Mouse (Mus musculus) inflammation-experienced regulatory T-cells (primary cell): ENCODE results near the gene Gas2l1. TPM values are rescaled to one million over a fixed set of nuclear protein-coding genes. Genes with fewer than 3 reads are reported as not detected.

Experiments
- polyA plus RNA-seq, 2 experiments: library from polyadenylated mRNA; unstranded; fragments of 100-300 nt; shearing (Covaris generic); gene quantifications; one replicate each; pipeline ENCODE4 v1.2.1; 2017

Gene Gas2l1
- polyA plus RNA-seq, result 10 to 100 TPM in 1 of 2 experiments, 1 to 10 TPM in 1; 5.1 to 12.5 TPM

DNA sequence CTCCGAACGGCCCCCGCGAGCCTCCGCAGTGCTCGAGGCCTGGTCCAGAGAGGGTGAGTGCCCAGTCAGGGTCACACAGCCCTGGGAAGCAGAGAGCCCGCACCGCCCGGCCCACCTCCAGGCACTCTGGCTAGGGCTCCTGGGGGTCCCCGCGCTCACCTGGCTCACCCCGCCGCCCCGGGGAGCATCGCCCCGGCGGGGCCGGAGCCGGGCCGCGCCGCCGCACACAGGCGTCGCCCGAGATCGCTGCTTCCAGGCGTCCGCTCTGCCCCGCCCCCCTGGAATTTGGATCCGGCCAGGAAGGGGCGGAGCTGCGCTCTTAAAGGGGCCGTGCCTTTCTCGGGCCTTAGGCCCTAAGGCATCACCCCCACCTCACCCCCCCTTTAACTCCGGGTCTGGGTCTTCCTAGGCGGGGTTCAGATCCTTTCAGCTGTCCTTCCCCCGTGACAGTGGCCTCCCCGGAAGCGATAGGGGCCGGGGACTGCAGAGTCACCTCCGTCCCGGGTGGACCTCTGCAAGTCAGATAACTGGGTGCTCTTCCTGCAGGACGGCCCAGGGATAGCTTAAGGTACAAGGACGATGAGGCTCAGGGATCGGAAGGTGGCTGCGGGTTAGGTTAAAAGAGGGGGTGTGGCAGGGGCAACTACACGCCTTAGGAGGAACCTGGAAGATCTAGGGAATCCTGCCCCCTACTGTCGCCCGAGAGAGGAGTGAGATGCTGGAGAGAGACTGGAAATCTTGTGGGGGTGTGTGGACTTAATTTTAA lies at the start of gene Gas2l1:
Gas2l1 (minus strand) TSS at position 272 of the 766 bp plus-strand sequence.

GRCm38 (mm10) chr11:5098736-5099542 lies 33.8 kb upstream of the Gas2l1 start, which contains the start of the genes Rhbdd3 and Ewsr1:
Gene Rhbdd3 (plus strand): TSS chr11:5098926.
Gene Ewsr1 (minus strand): TSS chr11:5099266.

GRCm38 (mm10) chr11:5057856-5058641 lies 7.1 kb downstream of the Gas2l1 start, which contains the start of gene Rasl10a:
Gene Rasl10a (plus strand): TSS chr11:5058128.

Other genes starting within 250 kb of the Gas2l1 start
- gene Nf2, start 215.8 kb downstream of the Gas2l1 start, polyA plus RNA-seq, result 10 to 100 TPM; 44.7 to 45.5 TPM
- gene Nipsnap1, start 191.4 kb downstream of the Gas2l1 start, polyA plus RNA-seq, result 10 to 100 TPM; 31.1 to 34.4 TPM
- 10 to 100 TPM; 47.3 to 48.0 TPM for gene Thoc5, start 170.0 kb downstream of the Gas2l1 start, polyA plus RNA-seq
- 10 to 100 TPM in 1 of 2 experiments, 1 to 10 TPM in 1; 6.2 to 11.8 TPM for gene Nefh, start 117.3 kb downstream of the Gas2l1 start, polyA plus RNA-seq
- gene Ap1b1, start 78.5 kb downstream of the Gas2l1 start, polyA plus RNA-seq, result 100 to 1,000 TPM in 1 of 2 experiments, 10 to 100 TPM in 1; 87.7 to 127 TPM
- gene Rasl10a, start 7.2 kb downstream of the Gas2l1 start, polyA plus RNA-seq, result not detected
- gene Rhbdd3, start 33.6 kb upstream of the Gas2l1 start, polyA plus RNA-seq, result 10 to 100 TPM in 1 of 2 experiments, 1 to 10 TPM in 1; 8.6 to 11.0 TPM
- 100 to 1,000 TPM; 654 to 738 TPM for gene Ewsr1, start 33.9 kb upstream of the Gas2l1 start, polyA plus RNA-seq
- 1 to 10 TPM; 1.8 to 4.3 TPM for gene Emid1, start 86.9 kb upstream of the Gas2l1 start, polyA plus RNA-seq
- 10 to 100 TPM in 1 of 2 experiments, 1 to 10 TPM in 1; 7.0 to 22.4 TPM for gene Kremen1, start 196.2 kb upstream of the Gas2l1 start, polyA plus RNA-seq